Mouse (Mus musculus) CH12.LX (cell line): Measurements from ENCODE around the gene Ptgis. TPM values are rescaled to one million over a fixed set of nuclear protein-coding genes. Genes with fewer than 3 reads are reported as not detected.

Source experiments
- DNase-seq: peaks from one replicate; pipeline ENCODE4 v3.0.0-alpha.2; 2013; ENCODE audit errors: extremely low read depth
- H3K27ac ChIP-seq: 2 replicates; pipeline ENCODE4 v1.5.1; 2012; ENCODE audit warnings: low read depth, mild to moderate bottlenecking, control low read depth, moderate library complexity; ENCODE audit not compliant: insufficient read depth
- H3K27me3 ChIP-seq: replicated peaks from 2 replicates; pipeline ENCODE3; 2012; ENCODE audit warnings: inconsistent platforms
- H3K36me3 ChIP-seq, 2 experiments: replicated peaks in 1 of 2; 2 replicates each; pipeline versions ENCODE3 to v1.6.1; 2012; ENCODE audit warnings: inconsistent platforms in 1 of 2, low read length in 1 of 2, mild to moderate bottlenecking in 1 of 2, mixed read lengths in 1 of 2, moderate library complexity in 1 of 2; ENCODE audit not compliant: control insufficient read depth in 1 of 2, insufficient read depth in 1 of 2
- H3K4me1 ChIP-seq, 2 experiments: 2 replicates each; pipeline ENCODE4 v1.6.1; 2012; ENCODE audit warnings: inconsistent platforms in 1 of 2, moderate library complexity in 1 of 2; ENCODE audit not compliant: insufficient read depth in 2 of 2, control insufficient read depth in 1 of 2
- H3K4me2 ChIP-seq: 2 replicates; pipeline ENCODE4 v1.6.1; 2012; ENCODE audit warnings: low read depth, mild to moderate bottlenecking, control low read depth; ENCODE audit not compliant: poor library complexity, insufficient read depth, severe bottlenecking
- H3K4me3 ChIP-seq, 3 experiments: fragments of 150-350 bp in 1 of 3; sonication (generic) in 1 of 3; replicated peaks in 1 of 3; 2 replicates each; pipeline versions ENCODE3 to v1.5.1; 2011 to 2012; ENCODE audit warnings: low read depth in 2 of 3, low read length in 2 of 3, mild to moderate bottlenecking in 2 of 3, moderate library complexity in 2 of 3, control low read depth in 1 of 3, improper control_type of control experiment in 1 of 3, inconsistent platforms in 1 of 3, mixed read lengths in 1 of 3; ENCODE audit not compliant: poor library complexity in 1 of 3
- H3K79me2 ChIP-seq: replicated peaks from 2 replicates; pipeline ENCODE4 v1.6.1; 2012; ENCODE audit warnings: mild to moderate bottlenecking, moderate library complexity; ENCODE audit not compliant: control insufficient read depth, poor library complexity, insufficient read depth, severe bottlenecking; ENCODE audit errors: extremely low read depth
- H3K9ac ChIP-seq: 2 replicates; pipeline ENCODE4 v1.6.1; 2012; ENCODE audit warnings: low read depth, mild to moderate bottlenecking, control low read depth, moderate library complexity; ENCODE audit not compliant: insufficient read depth
- H3K9me3 ChIP-seq: replicated peaks from 2 replicates; pipeline ENCODE3; 2012; ENCODE audit warnings: low read length, inconsistent platforms, mixed read lengths
- BHLHE40 ChIP-seq: IDR thresholded peaks from 2 replicates; pipeline ENCODE4 v1.6.1; 2011; ENCODE audit warnings: mild to moderate bottlenecking, low read depth, low read length, improper control_type of control experiment
- CHD1 ChIP-seq: IDR thresholded peaks from 2 replicates; pipeline ENCODE4 v1.6.1; 2012; ENCODE audit warnings: low read depth, low read length, improper control_type of control experiment, inconsistent platforms
- CHD2 ChIP-seq: IDR thresholded peaks from 2 replicates; pipeline ENCODE4 v1.6.1; 2011; ENCODE audit warnings: low read length, improper control_type of control experiment
- CTCF ChIP-seq, 2 experiments: IDR thresholded peaks in 1 of 2; conservative IDR thresholded peaks in 1 of 2; 2 replicates each; pipeline ENCODE4 v1.5.1; 2011 to 2012; ENCODE audit warnings: low read depth in 2 of 2, low read length in 2 of 2, improper control_type of control experiment in 1 of 2, inconsistent platforms in 1 of 2, mild to moderate bottlenecking in 1 of 2, moderate library complexity in 1 of 2
- ELF1 ChIP-seq: IDR thresholded peaks from 2 replicates; pipeline ENCODE4 v1.6.1; 2014; ENCODE audit warnings: low read depth, mild to moderate bottlenecking, inconsistent platforms, low read length, improper control_type of control experiment
- HCFC1 ChIP-seq: IDR thresholded peaks from 2 replicates; pipeline ENCODE4 v1.6.1; 2012; ENCODE audit warnings: low read depth, mild to moderate bottlenecking, inconsistent platforms, low read length, improper control_type of control experiment
- JUN ChIP-seq: IDR thresholded peaks from 2 replicates; pipeline ENCODE4 v1.6.1; 2011; ENCODE audit warnings: low read depth, mild to moderate bottlenecking, low read length, improper control_type of control experiment, moderate library complexity; ENCODE audit not compliant: insufficient read depth
- JUND ChIP-seq: conservative IDR thresholded peaks from 2 replicates; pipeline ENCODE4 v1.6.1; 2011; ENCODE audit warnings: low read depth, low read length, improper control_type of control experiment
- MEF2A ChIP-seq: IDR thresholded peaks from 2 replicates; pipeline ENCODE4 v1.6.1; 2014; ENCODE audit warnings: low read depth, mild to moderate bottlenecking, inconsistent platforms, low read length, improper control_type of control experiment, borderline replicate concordance
- MXI1 ChIP-seq: IDR thresholded peaks from 2 replicates; pipeline ENCODE4 v1.6.1; 2011; ENCODE audit warnings: mild to moderate bottlenecking, low read depth, low read length, improper control_type of control experiment
- MYC ChIP-seq: IDR thresholded peaks from 2 replicates; pipeline ENCODE4 v1.6.1; 2011; ENCODE audit warnings: low read depth, mild to moderate bottlenecking, improper control_type of control experiment, low read length
- NELFE ChIP-seq: IDR thresholded peaks from 2 replicates; pipeline ENCODE4 v1.6.1; 2011; ENCODE audit warnings: low read depth, low read length, improper control_type of control experiment
- NRF1 ChIP-seq: IDR thresholded peaks from 2 replicates; pipeline ENCODE4 v1.6.1; 2014; ENCODE audit warnings: low read depth, mild to moderate bottlenecking, inconsistent platforms, low read length, improper control_type of control experiment, moderate library complexity
- POLR2A ChIP-seq: IDR thresholded peaks from 2 replicates; pipeline ENCODE4 v1.6.1; 2011; ENCODE audit warnings: low read depth, mild to moderate bottlenecking, improper control_type of control experiment, low read length
- POLR2AphosphoS2 ChIP-seq: IDR thresholded peaks from 2 replicates; pipeline ENCODE4 v1.6.1; 2011; ENCODE audit warnings: low read depth, low read length, improper control_type of control experiment
- RAD21 ChIP-seq: IDR thresholded peaks from 2 replicates; pipeline ENCODE4 v1.6.1; 2011; ENCODE audit warnings: low read depth, mild to moderate bottlenecking, low read length, improper control_type of control experiment, moderate library complexity
- RCOR1 ChIP-seq: conservative IDR thresholded peaks from 2 replicates; pipeline ENCODE4 v1.6.1; 2012; ENCODE audit warnings: low read depth, mild to moderate bottlenecking, inconsistent platforms, low read length, improper control_type of control experiment
- SIN3A ChIP-seq: IDR thresholded peaks from 2 replicates; pipeline ENCODE4 v1.6.1; 2012; ENCODE audit warnings: low read length, improper control_type of control experiment, inconsistent platforms
- UBTF ChIP-seq: IDR thresholded peaks from 2 replicates; pipeline ENCODE4 v1.6.1; 2012; ENCODE audit warnings: low read depth, mild to moderate bottlenecking, inconsistent platforms, low read length, improper control_type of control experiment, moderate library complexity
- USF2 ChIP-seq: conservative IDR thresholded peaks from 2 replicates; pipeline ENCODE4 v1.6.1; 2011; ENCODE audit warnings: low read depth, low read length, improper control_type of control experiment
- ZC3H11A ChIP-seq: IDR thresholded peaks from 2 replicates; pipeline ENCODE4 v1.6.1; 2012; ENCODE audit warnings: low read depth, mild to moderate bottlenecking, inconsistent platforms, low read length, improper control_type of control experiment
- ZKSCAN1 ChIP-seq: IDR thresholded peaks from 2 replicates; pipeline ENCODE4 v1.6.1; 2012; ENCODE audit warnings: low read depth, inconsistent platforms, low read length, improper control_type of control experiment, borderline replicate concordance
- ZMIZ1 ChIP-seq: IDR thresholded peaks from 2 replicates; pipeline ENCODE4 v1.6.1; 2012; ENCODE audit warnings: low read depth, mild to moderate bottlenecking, inconsistent platforms, low read length, improper control_type of control experiment
- ZNF384 ChIP-seq: IDR thresholded peaks from 2 replicates; pipeline ENCODE4 v1.6.1; 2012; ENCODE audit warnings: low read depth, low read length, improper control_type of control experiment, inconsistent platforms
- dilution Hi-C: fragments of 300-500 bp; cut with MboI; formaldehyde crosslinking; loops from 2 replicates; pipeline ENCODE4 v1.14.3; 2020; ENCODE audit warnings: low sequenced_read_pairs; ENCODE audit not compliant: extremely low pct_unique_long_range_greater_than_20kb, extremely low pct_ligation_motif_present
- in situ Hi-C: fragments of 300-500 bp; cut with MboI; formaldehyde crosslinking; loops from 3 replicates; pipeline ENCODE4 v1.14.3; 2019; ENCODE audit warnings: low sequenced_read_pairs, low pct_ligation_motif_present, low pct_unique_long_range_greater_than_20kb, mixed read lengths
- polyA plus RNA-seq: library from polyadenylated mRNA; unstranded; fragments of >175 nt; gene quantifications from 2 replicates; pipeline ENCODE4 v1.2.1, GENCODE M21; 2012; ENCODE audit warnings: low read depth; ENCODE audit not compliant: insufficient read length
- total RNA-seq, 2 experiments: library from RNA; depleted of rRNA; stranded (reverse); fragments of 300-350 nt in 1 of 2; fragments of >200 nt in 1 of 2; gene quantifications; 2 replicates each; pipeline ENCODE4 v1.2.3; 2012 to 2014

Ptgis gene
- total and polyA plus RNA-seq, 3 experiments, result 7.0 to 15.9 (median 13.4) TPM

DNA sequence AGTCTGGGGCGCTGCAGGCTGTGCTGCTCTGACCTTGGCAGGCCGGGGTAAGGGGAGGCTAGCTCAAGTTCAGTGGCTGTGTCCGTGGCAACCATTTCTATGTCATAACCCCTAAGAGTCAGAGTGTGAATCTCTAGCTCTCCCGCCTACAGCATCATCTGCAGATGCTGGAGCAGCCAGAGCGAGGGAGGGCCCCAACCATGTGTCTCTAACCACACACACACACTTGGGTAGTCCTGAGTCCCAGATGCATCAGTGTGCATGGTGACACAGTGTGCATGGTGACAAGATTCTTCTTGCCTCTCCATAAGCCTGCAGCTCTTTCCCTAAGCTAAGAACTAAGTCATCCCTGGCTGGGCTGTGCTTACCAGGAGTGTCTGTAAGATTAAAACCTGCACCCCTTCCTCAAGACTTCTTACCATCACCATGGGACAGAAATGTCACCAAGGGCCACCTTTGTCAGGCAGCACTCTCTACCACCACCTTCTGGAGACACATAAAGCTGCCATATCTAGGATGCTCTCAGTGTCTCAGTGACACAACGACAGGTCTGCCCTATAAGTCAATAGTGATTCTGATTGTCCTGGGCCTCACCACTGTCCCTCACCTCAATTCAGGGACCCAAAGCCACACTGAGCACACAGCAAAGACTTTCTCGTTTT, 36.8 kb downstream of the Ptgis start (continued):
- 0 out of 2 replicates have a peak, but pooled peaks have one; percentile 19 for TF ChIP-seq MEF2A
- TF ChIP-seq USF2, result no peak
- no peak for TF ChIP-seq POLR2A
- no peak for TF ChIP-seq ZMIZ1
- TF ChIP-seq CHD2, result no peak
- no peak for TF ChIP-seq ZKSCAN1
- peak; percentile 74; the same call in 1 of the 2 replicates for TF ChIP-seq MXI1
- TF ChIP-seq HCFC1, result no peak
- no peak for TF ChIP-seq SIN3A
- no peak for TF ChIP-seq POLR2AphosphoS2
- 0 out of 2 replicates have a peak, but pooled peaks have one; percentile 23 for TF ChIP-seq MYC
- TF ChIP-seq RAD21, result peak; percentile 66
- TF ChIP-seq BHLHE40, result peak; percentile 46
- TF ChIP-seq NELFE, result no peak
- TF ChIP-seq RCOR1, result 0 out of 2 replicates have a peak, but pooled peaks have one; percentile 34
- TF ChIP-seq ZNF384, result no peak
- TF ChIP-seq CHD1, result no peak

DNA sequence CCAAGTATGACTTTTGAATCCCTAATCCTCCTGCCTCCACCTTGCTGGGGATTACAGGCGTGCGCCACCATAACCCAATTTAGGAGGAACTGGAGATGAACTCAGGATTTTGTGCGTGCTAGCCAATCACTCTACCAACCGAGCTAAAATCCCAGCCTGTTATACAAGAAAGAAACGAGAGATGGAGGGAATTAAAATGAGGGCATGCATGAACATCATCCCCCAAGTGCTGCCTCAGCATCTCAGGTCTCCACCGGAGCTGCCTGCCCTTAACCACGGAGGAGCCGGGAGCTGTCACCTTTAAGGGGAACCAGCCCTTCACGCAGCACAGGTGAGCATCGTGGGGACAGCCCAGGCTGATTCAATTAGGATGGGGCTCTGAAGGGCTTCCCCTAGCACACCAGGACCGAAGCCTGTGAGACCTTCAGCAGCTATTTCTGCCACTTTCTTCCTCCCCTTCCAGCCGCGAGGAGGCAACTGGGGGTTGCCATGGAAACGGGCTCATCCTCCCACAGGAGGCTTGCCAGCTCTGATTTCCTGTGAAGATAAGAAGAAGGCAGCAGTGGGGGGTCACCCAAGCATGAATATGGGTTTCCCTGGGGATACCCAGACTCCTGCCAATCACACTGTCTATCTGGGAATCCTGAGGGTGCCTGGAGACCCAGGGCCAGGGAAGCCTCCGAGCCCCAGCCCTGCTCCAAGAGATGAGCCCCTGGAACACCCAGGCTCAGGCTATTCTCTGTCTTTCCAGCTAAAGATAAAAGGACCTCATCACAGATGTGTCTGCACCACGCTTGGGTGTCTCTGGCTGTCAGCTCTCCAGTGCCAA, 38.7 kb downstream of the Ptgis start:
- dilution Hi-C loops, result no loop called here
- Histone ChIP-seq H3K79me2 (no peaks in the 10 kb centered on the region), H3K27me3 (peaks cover 22% of the 10 kb centered on the region)
- TF ChIP-seq ELF1 (no peak), HCFC1 (no peak), RAD21 (no peak), JUND (no peak), NRF1 (no peak), JUN (no peak), UBTF (no peak), POLR2AphosphoS2 (no peak), SIN3A (no peak), ZC3H11A (no peak), MYC (no peak), BHLHE40 (no peak), POLR2A (no peak), CTCF (conservative IDR thresholded peaks at IDR 0.05 in 1 of 2, IDR thresholded peaks at IDR 0.05 in 1 of 2; ENCODE audit: low read depth in 2 of 2, low read length in 2 of 2) (no peak), USF2 (no peak)
- TF ChIP-seq, all 38 proteins: peak for 0
- peaks cover 5 to 56% of the 10 kb centered on the region in 2 experiments for H3K36me3 ChIP-seq
- no peak overlapping the region for H3K27ac ChIP-seq
- DNase-seq, result peak; percentile 41
- H3K9me3 ChIP-seq, result no peaks in the 10 kb centered on the region
- no peak overlapping the region for H3K9ac ChIP-seq
- in situ Hi-C loops, result no loop called here
- H3K4me3 ChIP-seq, result no peak overlapping the region
- peaks cover 5 to 38% of the 10 kb centered on the region in 2 experiments; a peak in 3 of 4 replicates for H3K4me1 ChIP-seq
- H3K4me2 ChIP-seq, result no peak overlapping the region
